ENCODE assay signal across 20 mouse cellular contexts in the genomic region with DNA sequence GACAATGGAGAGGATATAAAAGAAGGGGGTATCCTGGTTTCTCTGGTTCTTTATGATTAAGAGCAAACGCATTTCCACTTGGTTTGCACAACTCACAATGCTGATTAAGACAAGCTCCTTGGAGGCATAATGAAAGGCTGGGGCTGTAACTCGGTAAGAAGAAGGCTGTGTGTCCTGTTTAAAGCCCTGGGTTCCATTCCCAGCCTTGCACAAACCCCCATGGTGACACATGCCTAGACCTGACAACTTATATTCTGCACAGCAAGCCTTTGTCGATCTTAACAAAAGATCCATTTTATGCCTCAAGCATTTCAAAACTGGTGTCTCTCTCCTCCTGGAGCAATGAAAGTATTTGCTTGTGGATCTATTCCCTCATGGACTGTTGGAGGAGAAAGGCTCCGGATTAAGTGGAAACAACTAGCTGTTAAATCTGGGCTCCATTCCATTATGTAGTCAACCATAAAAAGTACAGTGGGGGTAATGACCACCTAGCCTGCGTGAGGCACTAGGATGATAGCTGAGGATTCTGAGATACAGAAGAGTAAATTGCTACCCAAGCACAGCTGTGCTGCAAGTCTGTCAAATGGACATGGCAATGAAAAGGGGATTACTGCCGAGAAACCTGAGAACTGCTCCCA.
DNase-seq lines count a peak whose midpoint lies in the region; ATAC-seq and TF ChIP-seq lines count a peak whose summit lies in the region.
"Had no signal": no experiment of that assay in that cellular context is flagged by ENCODE, and none has a peak within 500 bp of the region (broad histone marks: within the 10 kb centered on the region; RNA-seq: fewer than 3 reads in every experiment).

No protein-coding gene starts in this region.

- H3K4me2 ChIP-seq in forebrain, embryonic 13.5 days, result 0 out of 2 replicates have a peak overlapping the region, but pooled peaks have one; percentile 2
- H3K4me2 ChIP-seq: heart, embryonic 15.5 days had no signal

- ATAC-seq in forebrain, embryonic 13.5 days, result peak; percentile 73
- ATAC-seq: activated CD4-positive, CD25-positive, alpha-beta regulatory T cell, adult 4 months; intestine, postnatal 0 days; Patski had no signal

- TF ChIP-seq CTCF in kidney, adult 2 months (conservative IDR thresholded peaks at IDR 0.05; ENCODE audit: insufficient read depth, insufficient read length, low read depth, low read length), result no peak
- no peak for TF ChIP-seq CTCF in brain, embryonic 14.5 days (IDR thresholded peaks at IDR 0.05; ENCODE audit: borderline replicate concordance, extremely low read depth, insufficient read depth, insufficient read length)
- no peak for TF ChIP-seq CTCF in olfactory bulb, adult 2 months (IDR thresholded peaks at IDR 0.05; ENCODE audit: insufficient read depth, low read depth, low read length)

- DNase-seq in kidney, adult 2 months, result peak; percentile 10
- no peak for DNase-seq in kidney, adult 18-20 months
- peak; percentile 87 for DNase-seq in brain, embryonic 14.5 days (ENCODE audit: low read depth)
- no peak for DNase-seq in cerebellum, postnatal 36 days
- DNase-seq in gastrocnemius, postnatal 14 days, result no peak
- DNase-seq: adrenal gland, postnatal 25 days; cerebellum, postnatal 10 days; embryo, embryonic 11 days; kidney, postnatal 14 days; spleen, adult 18-20 months; thymus, adult 18-20 months had no signal

- H3K27ac ChIP-seq in kidney, adult 2 months (ENCODE audit: insufficient read depth, low read depth, low read length), result no peak overlapping the region
- peak overlapping the region; percentile 73 for H3K27ac ChIP-seq in forebrain, embryonic 13.5 days
- peak overlapping the region; percentile 12; the same call in 1 of the 2 replicates for H3K27ac ChIP-seq in olfactory bulb, adult 2 months (ENCODE audit: insufficient read depth, low read depth, low read length)
- H3K27ac ChIP-seq: heart, embryonic 15.5 days; left cerebral cortex, adult 2 months; liver, embryonic 14.5 days had no signal

- H3K4me1 ChIP-seq in kidney, adult 2 months (ENCODE audit: control insufficient read depth, insufficient read depth, low read length), result 0 out of 2 replicates have a peak, but pooled peaks cover 4% of the 10 kb centered on the region
- peaks cover 70% of the 10 kb centered on the region for H3K4me1 ChIP-seq in forebrain, embryonic 13.5 days
- peaks cover 8% of the 10 kb centered on the region for H3K4me1 ChIP-seq in olfactory bulb, adult 2 months (ENCODE audit: control insufficient read depth, insufficient read depth, low read length)

- no peaks in the 10 kb centered on the region for H3K27me3 ChIP-seq in kidney, adult 2 months (replicated peaks; ENCODE audit: control insufficient read depth, insufficient read depth, low read length)
- no peaks in the 10 kb centered on the region for H3K27me3 ChIP-seq in forebrain, embryonic 13.5 days
- H3K27me3 ChIP-seq: heart, embryonic 15.5 days; Patski had no signal

- WGBS in kidney, adult 2 months, result 65% methylated on average over 6 of the region's 6 CpGs
- WGBS in forebrain, embryonic 13.5 days, result 9% methylated on average over 6 of the region's 6 CpGs
- WGBS in olfactory bulb, adult 2 months, result 20% methylated on average over 6 of the region's 6 CpGs

- H3K9me3 ChIP-seq in forebrain, embryonic 13.5 days (replicated peaks), result no peaks in the 10 kb centered on the region
- H3K9me3 ChIP-seq: heart, embryonic 15.5 days had no signal

- intact Hi-C loops in gastrocnemius, postnatal 14 days (cut with DNase I; ENCODE audit: low total_unique reads), result no loop called here

- H3K4me3 ChIP-seq in kidney, adult 2 months (ENCODE audit: insufficient read depth, low read depth, low read length), result no peak overlapping the region
- no peak overlapping the region for H3K4me3 ChIP-seq in forebrain, embryonic 13.5 days
- no peak overlapping the region for H3K4me3 ChIP-seq in olfactory bulb, adult 2 months (ENCODE audit: insufficient read depth, low read depth, low read length)
- H3K4me3 ChIP-seq: heart, embryonic 15.5 days; left cerebral cortex, adult 2 months; myocyte had no signal

- H3K9ac ChIP-seq in forebrain, embryonic 13.5 days, result no peak overlapping the region
- H3K9ac ChIP-seq: heart, embryonic 15.5 days; liver, embryonic 14.5 days had no signal

- TF ChIP-seq POLR2A in kidney, adult 2 months (IDR thresholded peaks at IDR 0.05; ENCODE audit: low read depth, low read length), result no peak
- TF ChIP-seq POLR2A in brain, embryonic 14.5 days (IDR thresholded peaks at IDR 0.05; ENCODE audit: borderline replicate concordance, extremely low read depth, insufficient read depth, insufficient read length, poor library complexity, severe bottlenecking), result no peak
- TF ChIP-seq POLR2A in olfactory bulb, adult 2 months (IDR thresholded peaks at IDR 0.05; ENCODE audit: insufficient read depth, low read depth, low read length), result no peak

- no peaks in the 10 kb centered on the region for H3K36me3 ChIP-seq in kidney, adult 2 months (ENCODE audit: control insufficient read depth, insufficient read depth, low read length)
- H3K36me3 ChIP-seq in forebrain, embryonic 13.5 days (ENCODE audit: poor library complexity, severe bottlenecking), result no peaks in the 10 kb centered on the region
- H3K36me3 ChIP-seq: heart, embryonic 15.5 days had no signal

Comparison
In these comparisons a context has a peak if more than half of its experiments do, and no peak if none do; other contexts are left out.
1. DNase-seq: peak in kidney, adult 2 months (single experiment) and brain, embryonic 14.5 days (single experiment); none in kidney, adult 18-20 months (single experiment), cerebellum, postnatal 36 days (0 of 2) and gastrocnemius, postnatal 14 days (single experiment).